Mouse (Mus musculus) liver, embryonic 11.5 days (tissue): ENCODE data around the gene Ethe1. TPM values are rescaled to one million over a fixed set of nuclear protein-coding genes. Genes with fewer than 3 reads are reported as not detected.

Experiments
- ATAC-seq: fragments of 200-750 bp; cut with Nextera tagmentation; replicated peaks from 2 replicates; pipeline ENCODE4 v1.8.0; 2017; ENCODE audit warnings: moderate number of reproducible peaks, mild to moderate bottlenecking, moderate TSS enrichment, moderate library complexity; ENCODE audit not compliant: low FRiP score
- DNase-seq: peaks from one replicate; pipeline ENCODE4 v3.0.0-alpha.2; 2017; ENCODE audit warnings: low spot score
- H3K27ac ChIP-seq: fragments of 300-500 bp; sonication (generic); 2 replicates; pipeline ENCODE4 v1.5.1; 2014; ENCODE audit warnings: mild to moderate bottlenecking, low read depth, low read length, control low read depth
- H3K27me3 ChIP-seq: fragments of 300-500 bp; sonication (generic); replicated peaks from 2 replicates; pipeline ENCODE4 v1.6.1; 2014; ENCODE audit warnings: low read length, mixed read lengths; ENCODE audit not compliant: control insufficient read depth, insufficient read depth
- H3K36me3 ChIP-seq: fragments of 300-500 bp; sonication (generic); 2 replicates; pipeline ENCODE4 v1.6.1; 2014; ENCODE audit warnings: mild to moderate bottlenecking, low read length, moderate library complexity, mixed read lengths; ENCODE audit not compliant: control insufficient read depth, insufficient read depth
- H3K4me1 ChIP-seq: fragments of 300-500 bp; sonication (generic); replicated peaks from 2 replicates; pipeline ENCODE4 v1.6.1; 2014; ENCODE audit warnings: low read length, mixed read lengths; ENCODE audit not compliant: control insufficient read depth, insufficient read depth
- H3K4me2 ChIP-seq: fragments of 300-500 bp; sonication (generic); 2 replicates; pipeline ENCODE4 v1.6.1; 2014; ENCODE audit warnings: mild to moderate bottlenecking, control low read depth, moderate library complexity
- H3K4me3 ChIP-seq: fragments of 300-500 bp; sonication (generic); 2 replicates; pipeline ENCODE4 v1.5.1; 2014; ENCODE audit warnings: low read depth, low read length, control low read depth
- H3K9ac ChIP-seq: fragments of 300-500 bp; sonication (generic); 2 replicates; pipeline ENCODE4 v1.6.1; 2014; ENCODE audit warnings: low read depth, low read length, control low read depth
- H3K9me3 ChIP-seq: fragments of 300-500 bp; sonication (generic); 2 replicates; pipeline ENCODE4 v1.6.1; 2016; ENCODE audit warnings: low read length, inconsistent platforms, mixed read lengths; ENCODE audit not compliant: control insufficient read depth
- WGBS: fragments of 180-500 bp; shearing (Covaris S2); extraction: QIAGEN DNeasy Blood & Tissue Kit; methylation state at CpG from one replicate; pipeline ENCODE4 v1.1.7; 2014; 5-methylcytosine and 5-hydroxymethylcytosine counted together
- polyA plus RNA-seq: library from polyadenylated mRNA; unstranded; fragments of >200 nt; fragmentation: Nextera tagmentation; extraction: Ambion mirVana; gene quantifications from 2 replicates; pipeline ENCODE4 v1.2.1, GENCODE M21; 2014

Ethe1 gene
- polyA plus RNA-seq, 1 experiment from 2014 or later, result 21.9 TPM

DNA sequence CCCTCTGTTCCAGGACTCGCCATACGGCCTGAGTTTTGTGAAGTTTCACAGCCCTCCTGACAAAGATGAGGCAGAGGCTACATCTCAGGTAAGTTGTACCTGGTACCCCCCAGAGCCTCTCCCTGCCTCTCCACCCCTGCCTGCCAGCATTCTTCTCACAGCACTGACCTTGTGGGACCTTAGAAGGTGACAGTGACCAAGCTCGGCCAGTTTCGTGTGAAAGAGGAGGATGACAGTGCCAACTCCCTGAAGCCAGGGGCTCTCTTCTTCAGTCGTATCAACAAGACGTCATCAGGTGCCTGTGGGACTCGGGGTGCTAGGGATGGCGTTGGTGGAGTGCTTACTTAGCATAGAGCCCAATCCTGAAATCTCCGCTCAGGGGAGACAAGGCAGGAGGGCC, 21.1 kb upstream of the Ethe1 start:
- Histone ChIP-seq H3K27me3 (no peaks in the 10 kb centered on the region), H3K4me2 (no peak overlapping the region), H3K4me1 (no peaks in the 10 kb centered on the region), H3K4me3 (no peak overlapping the region), H3K9me3 (no peaks in the 10 kb centered on the region), H3K27ac (no peak overlapping the region), H3K9ac (no peak overlapping the region), H3K36me3 (peaks cover 18% of the 10 kb centered on the region; the same call in 1 of the 2 replicates)
- WGBS, result 88% methylated on average over 9 of the region's 9 CpGs
- ATAC-seq (no peak), DNase-seq (no peak)

DNA sequence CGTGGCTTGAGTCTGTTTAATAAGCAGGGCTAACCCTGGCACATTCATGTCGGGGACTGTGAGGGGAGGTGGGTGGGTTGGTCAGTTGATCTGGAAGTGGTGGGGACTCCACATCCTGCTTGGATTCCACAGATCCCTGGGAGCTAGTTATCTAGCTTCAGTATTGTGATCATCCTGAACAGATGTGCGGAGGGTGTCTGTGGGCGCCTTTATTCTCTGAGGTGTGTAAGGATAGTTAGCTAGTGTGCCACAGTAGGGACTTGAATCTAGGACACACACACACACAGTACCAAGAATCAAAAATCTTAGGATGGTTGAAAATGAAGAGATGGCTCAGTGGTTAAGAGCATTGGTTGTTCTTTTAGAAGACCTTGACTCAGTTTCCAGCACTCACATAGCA, 18.8 kb upstream of the Ethe1 start:
- no peak overlapping the region for H3K4me3 ChIP-seq
- no peaks in the 10 kb centered on the region for H3K4me1 ChIP-seq
- no peak overlapping the region for H3K4me2 ChIP-seq
- no peaks in the 10 kb centered on the region for H3K9me3 ChIP-seq
- H3K36me3 ChIP-seq, result peaks cover 18% of the 10 kb centered on the region; the same call in 1 of the 2 replicates
- DNase-seq, result no peak
- no peak for ATAC-seq
- H3K27me3 ChIP-seq, result no peaks in the 10 kb centered on the region
- no peak overlapping the region for H3K9ac ChIP-seq
- WGBS, result 83% methylated on average over 4 of the region's 4 CpGs
- no peak overlapping the region for H3K27ac ChIP-seq

DNA sequence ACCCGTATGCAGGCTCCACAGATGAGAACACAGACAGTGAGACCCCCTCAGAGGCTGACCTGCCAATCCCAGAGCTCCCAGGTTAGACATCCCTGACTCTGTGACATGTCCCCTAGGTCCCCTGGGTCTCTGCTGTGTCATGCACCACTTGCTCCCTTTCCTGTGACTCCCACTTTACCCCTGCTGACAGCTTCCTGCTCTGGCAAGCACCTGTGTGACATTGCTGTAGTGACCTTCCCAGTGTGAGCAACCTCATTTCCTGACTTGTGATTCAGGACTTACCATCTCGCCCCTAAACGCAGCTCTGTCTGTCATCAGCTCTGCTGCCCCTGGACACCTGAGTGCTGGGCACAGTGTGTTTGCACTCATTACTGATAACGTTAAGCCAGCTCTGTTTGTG, 16.3 kb upstream of the Ethe1 start:
- Histone ChIP-seq H3K4me2 (no peak overlapping the region), H3K27me3 (no peaks in the 10 kb centered on the region), H3K9ac (no peak overlapping the region), H3K27ac (no peak overlapping the region), H3K4me1 (no peaks in the 10 kb centered on the region), H3K36me3 (peaks cover 15% of the 10 kb centered on the region; the same call in 1 of the 2 replicates), H3K4me3 (no peak overlapping the region), H3K9me3 (no peaks in the 10 kb centered on the region)
- no peak for ATAC-seq
- no peak for DNase-seq
- 78% methylated on average over 4 of the region's 4 CpGs for WGBS

DNA sequence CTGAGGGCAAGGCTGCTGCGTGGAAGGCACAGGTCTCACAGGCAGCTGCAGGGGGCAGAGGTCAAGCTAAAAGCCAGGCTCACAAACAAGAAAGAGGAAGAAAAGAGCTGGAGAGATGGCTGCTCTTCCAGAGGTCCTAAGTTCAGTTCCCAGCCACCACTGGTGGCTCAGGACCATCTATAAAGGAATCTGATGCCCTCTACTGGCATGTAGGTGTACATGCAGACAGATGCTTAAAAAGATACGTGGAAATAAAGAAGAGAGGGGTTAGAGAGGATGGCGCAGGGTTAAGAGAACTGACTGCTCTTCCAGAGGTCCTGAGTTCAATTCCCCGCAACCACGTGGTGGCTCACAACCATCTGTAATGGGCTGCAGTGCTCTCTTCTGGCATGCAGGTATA, 14.9 kb upstream of the Ethe1 start:
- Histone ChIP-seq H3K27ac (no peak overlapping the region), H3K9me3 (no peaks in the 10 kb centered on the region), H3K36me3 (peaks cover 10% of the 10 kb centered on the region; the same call in 1 of the 2 replicates), H3K9ac (no peak overlapping the region), H3K27me3 (no peaks in the 10 kb centered on the region), H3K4me1 (no peaks in the 10 kb centered on the region), H3K4me3 (no peak overlapping the region), H3K4me2 (no peak overlapping the region)
- no peak; the same call in 1 of the 2 replicates for ATAC-seq
- 64% methylated on average over 5 of the region's 5 CpGs for WGBS
- DNase-seq, result no peak

DNA sequence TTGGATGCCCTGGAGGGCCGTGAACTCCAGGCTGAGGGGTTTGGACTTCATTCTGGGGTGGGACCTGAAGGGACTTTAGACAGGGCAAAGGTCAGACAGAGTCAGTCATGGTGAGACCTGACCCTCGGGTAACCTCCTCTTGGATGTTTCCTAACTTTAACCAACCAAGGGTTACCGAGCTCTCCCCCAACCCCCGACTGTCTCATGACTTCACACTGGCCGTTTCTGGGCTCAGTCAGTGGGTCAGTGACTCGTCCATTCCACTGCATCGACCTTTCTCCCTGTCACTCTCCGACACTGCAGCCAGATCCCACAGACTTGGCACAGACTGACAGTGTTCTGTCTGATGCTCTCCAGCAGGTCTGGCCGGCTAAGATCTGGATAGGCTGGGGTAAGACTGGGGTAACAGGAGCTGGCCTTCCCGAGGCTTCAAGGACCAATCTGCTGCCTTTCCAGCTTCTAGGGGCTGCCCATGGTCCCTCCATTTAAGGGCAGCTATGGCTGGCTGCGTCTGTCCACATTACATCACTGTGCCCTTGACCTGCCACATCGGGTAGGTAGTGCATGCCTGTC, 13.0 kb upstream of the Ethe1 start:
- no peaks in the 10 kb centered on the region for H3K9me3 ChIP-seq
- no peaks in the 10 kb centered on the region for H3K27me3 ChIP-seq
- H3K27ac ChIP-seq, result no peak overlapping the region
- no peak overlapping the region for H3K9ac ChIP-seq
- ATAC-seq (peak; percentile 38), DNase-seq (no peak)
- no peak overlapping the region for H3K4me3 ChIP-seq
- no peaks in the 10 kb centered on the region for H3K4me1 ChIP-seq
- WGBS, result 62% methylated on average over 12 of the region's 12 CpGs
- H3K4me2 ChIP-seq, result no peak overlapping the region
- peaks cover 3% of the 10 kb centered on the region; the same call in 1 of the 2 replicates for H3K36me3 ChIP-seq

DNA sequence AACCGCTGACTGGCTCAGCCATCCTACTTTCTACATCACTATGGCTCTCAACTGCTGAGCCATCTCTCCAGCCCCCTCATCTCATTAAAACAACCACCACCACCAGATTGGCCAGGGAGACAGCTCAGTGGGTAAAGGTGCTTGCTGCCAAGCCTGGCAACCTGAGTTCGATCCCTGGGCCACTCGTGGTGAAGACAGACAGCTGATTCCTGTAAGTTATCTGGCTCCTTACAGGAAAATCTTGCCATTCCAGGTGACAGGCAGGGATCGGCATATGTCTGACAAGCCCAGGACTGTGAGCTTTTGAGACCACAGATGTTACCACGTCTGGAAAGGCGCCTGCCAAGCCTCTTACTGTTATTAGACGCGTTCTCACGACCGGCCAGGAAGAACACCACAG, 9.5 kb upstream of the Ethe1 start:
- Histone ChIP-seq H3K4me2 (no peak overlapping the region), H3K9me3 (no peaks in the 10 kb centered on the region), H3K4me1 (no peaks in the 10 kb centered on the region), H3K36me3 (no peaks in the 10 kb centered on the region; the same call in 1 of the 2 replicates), H3K9ac (no peak overlapping the region), H3K27me3 (no peaks in the 10 kb centered on the region), H3K27ac (no peak overlapping the region), H3K4me3 (no peak overlapping the region)
- ATAC-seq (no peak), DNase-seq (no peak)
- WGBS, result 91% methylated on average over 10 of the region's 10 CpGs

DNA sequence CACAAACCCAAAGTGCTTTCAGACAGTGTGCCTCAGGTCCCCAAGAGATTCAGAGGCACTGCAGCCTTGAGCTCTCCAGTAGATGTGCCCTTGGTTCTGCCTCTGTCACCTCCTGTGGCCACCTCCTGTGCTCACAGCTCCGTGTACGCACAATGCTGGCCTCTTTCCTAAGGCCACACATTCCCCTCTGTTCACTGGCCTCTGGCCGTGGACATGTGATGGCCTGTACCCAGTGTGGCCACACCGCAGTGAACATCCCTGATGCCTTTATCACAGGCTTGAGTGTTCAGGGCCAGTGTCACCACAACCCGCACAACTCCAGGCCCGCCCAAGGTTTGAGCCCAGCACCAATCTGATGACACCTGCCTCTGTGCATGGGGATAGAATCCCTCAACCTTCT, 2.5 kb upstream of the Ethe1 start:
- Histone ChIP-seq H3K9me3 (no peaks in the 10 kb centered on the region), H3K9ac (no peak overlapping the region), H3K4me1 (peaks cover 10% of the 10 kb centered on the region), H3K4me2 (no peak overlapping the region), H3K36me3 (no peaks in the 10 kb centered on the region), H3K4me3 (no peak overlapping the region), H3K27ac (no peak overlapping the region), H3K27me3 (peaks cover 32% of the 10 kb centered on the region)
- 82% methylated on average over 6 of the region's 6 CpGs for WGBS
- DNase-seq (no peak), ATAC-seq (no peak)

DNA sequence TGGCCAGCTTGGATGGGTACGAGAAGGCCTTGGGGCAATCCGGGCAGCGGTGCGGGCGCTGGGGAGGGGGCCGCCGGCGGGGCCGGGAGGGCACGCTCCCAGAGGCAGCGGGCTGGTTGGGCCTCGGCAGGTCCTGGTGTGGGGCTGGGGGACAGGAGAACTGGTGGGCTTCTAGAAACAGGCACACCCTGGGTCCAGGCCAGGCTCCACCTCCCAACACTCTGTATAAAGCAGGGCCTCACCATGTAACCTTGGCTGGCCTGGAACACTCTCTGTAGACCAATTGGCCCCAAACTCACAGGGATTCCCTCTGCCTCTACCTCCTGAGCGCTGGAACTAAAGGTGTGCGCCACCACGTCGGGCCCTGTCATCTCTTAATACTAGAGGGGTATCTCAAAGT, 1.3 kb upstream of the Ethe1 start:
- Histone ChIP-seq H3K9me3 (no peaks in the 10 kb centered on the region), H3K36me3 (no peaks in the 10 kb centered on the region), H3K4me2 (no peak overlapping the region), H3K27ac (no peak overlapping the region), H3K9ac (no peak overlapping the region), H3K4me3 (no peak overlapping the region), H3K4me1 (peaks cover 10% of the 10 kb centered on the region), H3K27me3 (peaks cover 32% of the 10 kb centered on the region)
- DNase-seq, result no peak
- no peak for ATAC-seq
- 22% methylated on average over 16 of the region's 16 CpGs for WGBS

DNA sequence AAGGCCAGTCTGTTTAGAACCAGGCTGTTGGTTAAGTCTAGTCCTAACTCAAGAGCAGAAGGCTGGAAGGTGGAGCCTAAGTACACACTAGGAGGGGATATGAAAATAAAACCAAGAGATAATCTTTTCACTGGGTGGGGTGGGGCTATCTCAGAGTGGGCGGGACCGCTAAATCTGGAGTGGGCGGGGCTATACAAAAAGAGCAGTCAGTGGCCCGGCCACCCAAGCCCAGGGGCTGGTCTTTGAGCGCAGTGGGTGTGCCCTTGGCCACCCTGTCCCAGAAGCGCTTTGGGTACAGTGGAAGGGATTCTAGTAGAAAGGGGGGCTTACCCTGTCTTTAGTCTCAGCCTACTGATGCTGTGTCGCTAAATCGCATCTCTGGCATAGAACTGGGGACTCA, 515 bp upstream of the Ethe1 start:
- no peak overlapping the region for H3K9ac ChIP-seq
- H3K9me3 ChIP-seq, result no peaks in the 10 kb centered on the region
- H3K4me2 ChIP-seq, result peak overlapping the region; percentile 83
- peaks cover 32% of the 10 kb centered on the region for H3K27me3 ChIP-seq
- no peak overlapping the region for H3K27ac ChIP-seq
- 10% methylated on average over 8 of the region's 8 CpGs for WGBS
- peak overlapping the region; percentile 56 for H3K4me3 ChIP-seq
- H3K36me3 ChIP-seq, result no peaks in the 10 kb centered on the region
- peak; percentile 84 for ATAC-seq
- H3K4me1 ChIP-seq, result peaks cover 14% of the 10 kb centered on the region
- no peak for DNase-seq
